Mouse (Mus musculus) erythroblast, embryonic 14.5 days (primary cell): ENCODE results near the gene Nadk.

Source experiments
- GATA1 ChIP-seq: IDR thresholded peaks from 2 replicates; pipeline ENCODE4 v1.6.1; 2012; ENCODE audit warnings: low read length, inconsistent platforms, mixed read lengths
- TAL1 ChIP-seq: IDR thresholded peaks from 3 replicates; pipeline ENCODE4 v1.6.1; 2012; ENCODE audit warnings: low read length, inconsistent platforms, mixed read lengths

DNA sequence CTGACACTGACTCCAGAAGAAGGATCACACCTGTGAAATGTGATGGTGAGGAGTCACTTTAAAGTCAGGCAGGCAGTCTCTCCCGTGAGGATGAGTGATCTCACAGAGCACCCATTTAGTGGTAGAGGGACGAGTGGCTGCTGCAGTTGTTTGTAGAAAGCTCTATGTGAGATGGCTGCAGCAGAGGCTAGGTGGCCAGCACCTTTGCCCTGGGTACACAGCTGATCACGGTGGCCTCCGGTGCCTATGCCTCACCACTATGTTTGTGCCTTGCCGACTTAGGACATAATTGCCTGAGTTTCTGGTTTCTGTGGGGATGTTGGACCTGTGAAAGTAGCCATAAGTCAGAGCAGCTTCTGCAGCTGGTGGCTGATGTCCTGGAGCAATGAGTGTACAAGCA is 15.6 kb downstream of the Nadk start:
- TF ChIP-seq TAL1: no peak
- no peak for TF ChIP-seq GATA1
